Mouse (Mus musculus): ENCODE results near the gene Ninj2.

Gene Ninj2

DNA sequence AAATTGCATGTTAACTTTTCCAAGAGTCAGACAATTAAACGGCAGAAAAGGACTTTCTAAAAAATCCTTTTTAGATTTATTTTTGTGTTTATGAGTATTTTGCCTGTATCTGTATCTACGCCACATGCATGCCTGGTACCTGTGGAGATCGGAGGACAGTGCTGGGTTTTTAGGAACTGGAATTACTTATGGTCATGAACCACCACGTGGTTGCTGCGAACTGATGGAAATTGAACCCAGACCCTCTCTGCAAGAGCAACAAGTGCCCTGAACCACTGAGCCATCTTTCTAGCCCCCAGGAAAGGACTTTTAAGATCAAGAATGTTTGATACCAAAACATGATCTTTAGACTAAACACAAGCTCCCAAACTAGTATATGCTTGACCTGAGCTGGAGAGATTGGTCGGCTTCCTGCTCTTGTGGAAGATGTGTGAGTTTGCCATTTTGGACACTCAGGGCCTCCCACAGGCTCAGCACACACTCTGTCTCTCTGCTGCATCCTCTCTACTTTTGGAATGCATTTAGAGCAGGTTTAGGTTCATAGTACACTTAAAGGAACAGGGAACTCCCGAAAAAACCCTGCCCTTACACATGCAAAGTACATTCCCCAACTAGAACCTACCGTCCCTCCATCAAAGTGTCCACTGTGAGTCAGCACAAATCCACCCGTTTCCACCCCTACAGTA, 1.1 kb downstream of the Ninj2 start:
- no peak for DNase-seq (ENCODE audit: extremely low spot score, low spot score)

DNA sequence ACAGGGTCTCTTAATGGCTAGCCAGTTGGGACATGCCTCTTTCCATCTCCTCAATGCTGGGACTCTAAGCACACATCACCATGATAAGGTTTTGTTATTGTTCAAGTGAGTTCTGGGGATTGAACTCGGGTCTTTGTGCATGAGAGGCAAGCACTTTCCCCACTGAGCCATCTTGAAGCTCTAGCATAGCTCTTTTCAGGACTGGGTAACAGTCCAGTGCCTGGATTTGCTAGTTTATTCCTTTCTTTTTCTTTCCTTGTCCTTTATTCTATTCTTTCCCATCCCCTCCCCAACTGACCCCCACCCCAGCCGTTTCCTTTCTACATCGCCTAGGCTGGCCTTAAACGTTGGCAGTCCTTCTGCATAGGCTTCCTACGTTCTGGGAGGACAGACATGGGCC, 1.9 kb downstream of the Ninj2 start:
- DNase-seq (ENCODE audit: extremely low spot score, low spot score): no peak

DNA sequence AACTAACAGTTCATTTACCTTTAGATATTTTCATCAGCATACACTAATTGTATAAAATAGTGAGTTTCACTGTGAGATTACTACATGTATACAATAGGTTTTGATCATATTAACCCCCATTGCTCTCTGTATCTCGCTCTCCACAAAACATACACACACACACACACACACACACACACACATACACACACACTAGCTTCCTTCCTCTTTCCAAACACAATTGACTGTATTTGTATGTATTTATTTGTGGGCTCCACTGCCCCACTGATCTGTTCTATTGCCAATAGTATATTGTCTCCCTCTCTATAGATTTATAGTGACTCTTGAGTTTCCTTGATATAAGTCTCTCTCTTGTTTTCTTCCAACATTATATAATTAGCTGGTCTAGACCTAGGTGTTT, 2.4 kb downstream of the Ninj2 start:
- no peak for DNase-seq (ENCODE audit: extremely low spot score, low spot score)

DNA sequence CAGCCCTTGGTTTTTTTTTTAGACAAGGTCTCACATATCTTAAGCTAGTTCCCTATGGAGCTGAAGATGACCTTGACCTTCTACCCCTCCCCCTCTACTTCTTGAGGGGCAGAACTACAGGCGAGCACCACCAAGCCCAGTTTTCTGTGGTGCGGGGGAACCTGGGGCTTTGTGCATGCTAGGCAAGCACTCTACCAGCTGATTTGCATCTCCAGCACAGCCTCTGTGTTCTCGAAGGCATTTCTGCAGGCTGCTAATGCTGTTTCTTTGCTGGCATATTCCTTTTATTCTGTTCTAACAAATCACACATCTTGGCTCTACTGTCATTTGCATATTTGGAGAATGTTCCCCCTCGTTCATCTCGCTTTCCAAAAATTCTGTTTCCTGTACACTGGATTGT, 6.2 kb downstream of the Ninj2 start:
- DNase-seq (ENCODE audit: extremely low spot score, low spot score): no peak

- DNase-seq (ENCODE audit: extremely low spot score, low spot score): no peak
Observed at GRCm38 (mm10) chr6:120101221-120101620, 8.1 kb downstream of the Ninj2 start.

- DNase-seq (ENCODE audit: extremely low spot score, low spot score): no peak
Observed at GRCm38 (mm10) chr6:120101996-120102395, 8.8 kb downstream of the Ninj2 start.

- no peak for DNase-seq (ENCODE audit: extremely low spot score, low spot score)
Observed at GRCm38 (mm10) chr6:120103104-120103503, 10.0 kb downstream of the Ninj2 start.

- no peak for DNase-seq (ENCODE audit: extremely low spot score, low spot score)
Observed at GRCm38 (mm10) chr6:120105055-120105454, 11.9 kb downstream of the Ninj2 start.

- no peak for DNase-seq (ENCODE audit: extremely low spot score, low spot score)
Observed at GRCm38 (mm10) chr6:120107586-120107985, 14.4 kb downstream of the Ninj2 start.

DNA sequence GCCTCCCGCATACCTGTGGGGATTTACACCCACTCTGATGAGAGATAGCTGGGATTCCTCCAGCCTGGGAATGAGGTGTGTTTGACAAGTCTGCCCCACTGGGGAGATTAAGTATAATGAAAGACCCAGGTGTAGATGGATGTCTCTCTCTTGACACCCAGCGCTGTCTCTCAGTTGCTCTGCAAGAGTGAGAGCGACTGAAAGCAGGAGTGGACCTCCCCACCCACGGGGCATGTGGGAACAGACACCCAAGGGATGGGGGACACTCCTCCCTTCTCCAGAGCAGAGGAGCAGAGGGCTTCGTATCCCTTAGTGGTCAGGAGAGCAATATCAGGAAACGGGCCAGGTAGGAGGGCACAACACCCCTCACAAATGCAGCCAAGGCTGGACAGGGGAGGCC, 14.9 kb downstream of the Ninj2 start:
- DNase-seq (ENCODE audit: extremely low spot score, low spot score): no peak

DNA sequence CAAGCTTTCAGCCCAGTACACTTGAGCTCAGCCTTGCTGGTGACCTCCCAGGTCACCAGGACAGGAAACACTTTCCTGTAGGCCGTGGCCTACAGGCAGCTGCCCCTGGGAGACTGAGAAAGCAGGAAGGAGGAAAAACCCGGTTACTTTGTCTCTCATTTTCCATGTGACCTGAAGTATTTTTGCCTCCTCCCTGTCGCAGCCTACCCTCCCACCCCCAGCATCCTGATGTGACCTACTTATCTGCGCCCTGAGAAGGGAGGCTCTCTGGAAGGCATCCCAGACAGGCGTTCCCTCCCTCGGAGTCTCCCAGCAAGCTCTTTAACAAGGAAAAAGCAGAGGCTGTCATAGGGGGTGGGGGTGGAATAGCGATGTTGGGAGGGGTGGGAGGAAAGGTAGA, 16.0 kb downstream of the Ninj2 start:
- no peak for DNase-seq (ENCODE audit: extremely low spot score, low spot score)

- no peak for DNase-seq (ENCODE audit: extremely low spot score, low spot score)
Observed at GRCm38 (mm10) chr6:120109932-120110331, 16.8 kb downstream of the Ninj2 start.

DNA sequence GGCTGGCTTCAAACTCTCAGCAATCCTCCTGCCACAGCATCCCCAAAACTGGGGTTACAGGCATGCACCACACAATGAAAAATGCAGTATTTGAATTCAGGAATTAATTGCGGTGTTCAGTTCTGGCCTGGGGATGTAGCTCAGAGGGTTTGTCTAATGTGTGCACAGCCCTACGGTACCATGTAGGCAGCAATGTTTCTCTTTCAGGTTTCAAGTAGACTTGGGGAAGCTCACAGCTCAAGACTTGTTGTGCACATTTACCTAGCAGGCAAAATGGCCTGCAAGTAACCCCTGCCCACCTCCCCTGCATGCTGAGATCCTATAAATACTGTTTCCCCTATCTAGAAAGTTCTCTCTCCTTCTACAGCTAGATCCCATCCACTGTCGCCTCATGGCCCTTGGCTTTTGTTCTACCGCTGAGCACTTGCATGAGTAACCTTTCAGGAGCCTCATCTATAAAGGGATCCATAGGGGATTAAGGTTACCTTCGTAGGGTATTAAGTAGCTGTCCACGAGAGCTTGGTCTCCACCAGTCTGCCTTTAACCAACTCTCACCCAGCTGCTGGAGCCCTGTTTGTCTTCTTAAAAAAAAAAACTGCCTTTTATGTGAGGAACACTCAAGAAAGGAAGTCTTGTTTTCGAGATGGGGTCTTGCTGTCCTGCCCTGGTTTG, 17.7 kb downstream of the Ninj2 start:
- no peak for DNase-seq (ENCODE audit: extremely low spot score, low spot score)

DNA sequence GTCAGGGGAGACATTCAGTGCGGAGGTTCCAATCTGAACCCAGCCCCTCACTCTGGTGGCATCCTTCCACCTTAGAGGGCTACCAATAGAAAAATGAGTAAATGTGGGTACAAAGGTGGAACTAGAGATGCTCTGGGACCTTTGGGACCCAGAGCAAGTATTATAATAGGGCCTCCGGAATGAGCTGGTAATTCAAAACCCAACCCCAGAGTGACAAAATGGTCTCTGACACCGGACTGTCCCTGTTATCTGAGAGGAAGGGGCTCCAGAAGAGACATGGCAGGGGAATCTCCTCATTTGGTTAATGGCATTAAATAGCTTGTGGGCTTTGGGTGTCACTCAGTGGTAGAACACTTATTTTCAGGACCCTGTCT, 18.2 kb downstream of the Ninj2 start:
- no peak for DNase-seq (ENCODE audit: extremely low spot score, low spot score)

GRCm38 (mm10) chr6:120111984-120112803, 19.0 kb downstream of the Ninj2 start:
- DNase-seq (ENCODE audit: extremely low spot score, low spot score): peak; percentile 77

GRCm38 (mm10) chr6:120113856-120114255, 20.7 kb downstream of the Ninj2 start:
- no peak for DNase-seq (ENCODE audit: extremely low spot score, low spot score)

DNA sequence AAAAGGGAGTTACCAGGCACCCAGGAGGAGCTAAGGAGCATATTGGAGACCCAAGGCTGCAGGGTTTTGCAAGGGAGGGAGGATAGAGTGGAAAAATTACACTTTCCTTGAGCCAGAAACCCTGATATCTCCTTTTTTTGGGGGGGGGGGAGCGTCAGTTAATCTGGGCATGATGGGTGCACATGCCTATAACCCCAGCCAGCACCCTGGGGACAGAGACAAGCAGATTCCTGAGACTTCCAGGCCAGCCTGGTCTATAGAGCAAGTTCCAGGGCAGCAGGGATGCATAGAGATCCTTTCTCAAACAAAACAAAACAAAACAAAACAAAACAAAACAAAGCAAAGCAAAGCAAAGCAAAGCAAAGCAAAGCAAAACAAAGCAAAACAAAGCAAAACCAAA, 21.1 kb downstream of the Ninj2 start:
- DNase-seq (ENCODE audit: extremely low spot score, low spot score): no peak

DNA sequence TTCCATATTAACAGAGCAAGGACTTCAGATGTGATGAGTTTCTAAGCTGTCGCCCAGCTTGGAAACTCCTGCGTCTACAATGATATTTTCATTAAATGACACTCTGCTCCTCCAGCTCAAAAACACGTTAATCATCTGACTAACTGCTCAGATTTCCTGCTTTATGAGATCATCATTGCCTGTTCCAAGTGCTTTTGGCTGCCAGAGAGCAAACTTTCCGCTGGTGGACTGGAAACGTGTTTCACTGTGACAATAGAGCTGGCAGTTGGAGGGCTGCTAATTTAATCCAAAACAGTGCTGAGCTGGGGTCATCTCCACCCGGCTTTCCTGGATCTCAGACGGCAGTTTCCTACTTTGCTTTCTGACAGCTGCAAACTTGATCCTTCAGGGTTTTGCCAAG, 21.5 kb downstream of the Ninj2 start:
- no peak for DNase-seq (ENCODE audit: extremely low spot score, low spot score)

DNA sequence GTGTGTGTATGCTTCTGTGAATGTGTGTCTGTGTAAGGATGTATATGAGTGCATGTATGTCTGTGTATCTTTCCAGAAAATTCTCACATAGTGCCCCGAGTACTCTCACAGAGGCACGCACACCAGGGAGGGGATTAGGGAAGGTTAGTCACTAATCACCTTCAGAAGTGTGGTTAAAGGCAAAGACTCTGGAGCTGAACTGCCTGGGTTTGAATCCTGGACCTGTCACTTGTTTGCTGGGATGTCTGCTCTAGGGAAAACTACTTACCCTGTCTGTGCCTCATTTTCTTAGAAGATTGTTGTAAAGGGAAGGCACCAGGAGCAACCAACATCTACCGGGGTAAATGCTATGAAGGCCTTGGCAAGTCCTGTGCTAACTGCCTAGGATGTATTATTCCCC, 22.3 kb downstream of the Ninj2 start:
- DNase-seq (ENCODE audit: extremely low spot score, low spot score): no peak

DNA sequence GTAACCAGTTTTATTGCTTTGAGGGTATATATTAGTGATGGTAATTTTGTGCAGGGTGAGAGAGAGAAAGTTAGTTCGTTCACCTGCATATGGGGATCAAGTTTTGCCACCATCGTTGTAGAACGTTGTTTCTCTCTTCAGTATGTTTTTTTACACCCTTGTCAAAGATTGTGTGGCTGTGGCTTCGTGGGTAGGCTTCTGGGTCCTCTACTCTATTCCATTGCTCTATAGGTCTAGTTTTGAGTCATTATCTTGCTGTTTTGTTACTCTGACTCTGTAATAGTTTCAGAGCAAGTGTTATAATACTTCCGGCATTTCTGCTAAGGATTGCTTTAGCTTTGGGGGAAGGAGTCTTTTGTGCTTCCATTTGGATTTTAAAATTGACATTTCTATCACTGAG, 26.7 kb downstream of the Ninj2 start:
- DNase-seq (ENCODE audit: extremely low spot score, low spot score): no peak

GRCm38 (mm10) chr6:120124688-120125087, 31.5 kb downstream of the Ninj2 start:
- DNase-seq (ENCODE audit: extremely low spot score, low spot score): no peak

- no peak for DNase-seq (ENCODE audit: extremely low spot score, low spot score)
Observed at GRCm38 (mm10) chr6:120126456-120126855, 33.3 kb downstream of the Ninj2 start.
